In the genomic region with DNA sequence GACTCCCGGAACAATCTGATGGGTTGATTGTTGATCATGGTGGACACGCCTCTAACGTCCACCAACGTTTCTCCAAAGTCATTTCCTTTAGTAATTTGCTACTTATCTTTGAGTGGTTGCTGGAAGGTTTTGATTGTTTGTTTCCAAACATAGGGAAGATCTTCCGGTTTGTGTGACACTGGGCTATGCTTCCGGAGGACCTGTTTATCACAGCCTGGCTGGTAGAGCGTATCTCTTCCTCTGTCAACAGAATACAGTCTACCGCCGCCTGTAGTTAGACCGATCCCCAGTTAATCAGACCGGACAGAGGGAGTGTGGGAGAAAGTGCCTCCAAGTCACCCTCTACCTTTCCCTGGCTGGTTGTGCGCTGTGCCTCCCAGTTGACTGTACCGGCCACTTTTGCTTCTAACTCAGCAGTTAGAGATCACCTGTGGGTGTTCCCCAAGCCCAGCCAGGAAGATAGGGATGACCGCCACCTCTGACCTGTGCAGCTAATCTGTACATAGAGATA, we compare ENCODE assay signal across 10 mouse cellular contexts.
A peak's percentile ranks its signal among the peaks of the same experiment; 100 is the strongest.
DNase-seq lines count a peak whose midpoint lies in the region; ATAC-seq and TF ChIP-seq lines count a peak whose summit lies in the region.
"Had no signal": no experiment of that assay in that cellular context is flagged by ENCODE, and none has a peak within 500 bp of the region (broad histone marks: within the 10 kb centered on the region; RNA-seq: fewer than 3 reads in every experiment).

No protein-coding gene starts in this region.

- TF ChIP-seq POLR2A in myocyte (IDR thresholded peaks at IDR 0.05; ENCODE audit: insufficient read length, low read depth) = no peak

- H3K79me2 ChIP-seq in myocyte (ENCODE audit: control insufficient read depth, insufficient read depth) = peaks cover 20% of the 10 kb centered on the region

- no peak overlapping the region for H3K27ac ChIP-seq in heart, embryonic 12.5 days (ENCODE audit: poor library complexity, severe bottlenecking)
- H3K27ac ChIP-seq in kidney, postnatal 0 days = peak overlapping the region; percentile 89
- H3K27ac ChIP-seq in hindbrain, embryonic 13.5 days = no peak overlapping the region

- H3K9me3 ChIP-seq in heart, embryonic 12.5 days (replicated peaks) = no peaks in the 10 kb centered on the region
- H3K9me3 ChIP-seq in kidney, postnatal 0 days (replicated peaks; ENCODE audit: low read length) = no peaks in the 10 kb centered on the region
- no peaks in the 10 kb centered on the region for H3K9me3 ChIP-seq in hindbrain, embryonic 13.5 days

- H3K36me3 ChIP-seq in heart, embryonic 12.5 days = no peaks in the 10 kb centered on the region
- H3K36me3 ChIP-seq in kidney, postnatal 0 days (ENCODE audit: insufficient read depth, low read length) = no peaks in the 10 kb centered on the region
- peaks cover 5% of the 10 kb centered on the region for H3K36me3 ChIP-seq in myocyte (ENCODE audit: control insufficient read depth, insufficient read depth)
- H3K36me3 ChIP-seq in hindbrain, embryonic 13.5 days = no peaks in the 10 kb centered on the region

- peaks cover 25% of the 10 kb centered on the region for H3K4me1 ChIP-seq in heart, embryonic 12.5 days (replicated peaks)
- peaks cover 16% of the 10 kb centered on the region; the same call in 1 of the 2 replicates for H3K4me1 ChIP-seq in kidney, postnatal 0 days (replicated peaks; ENCODE audit: insufficient read depth, low read length)
- H3K4me1 ChIP-seq in hindbrain, embryonic 13.5 days (replicated peaks) = peaks cover 10% of the 10 kb centered on the region; the same call in 1 of the 2 replicates

- no peak overlapping the region for H3ac ChIP-seq in myocyte (ENCODE audit: control insufficient read depth, insufficient read length)

- TF ChIP-seq CTCF in kidney, postnatal 0 days (IDR thresholded peaks at IDR 0.05; ENCODE audit: low read depth) = no peak

- H3K4me3 ChIP-seq in heart, embryonic 12.5 days = no peak overlapping the region
- H3K4me3 ChIP-seq in kidney, postnatal 0 days (replicated peaks; ENCODE audit: low read depth, low read length) = no peak overlapping the region
- H3K4me3 ChIP-seq in myocyte = no peak overlapping the region
- H3K4me3 ChIP-seq in hindbrain, embryonic 13.5 days = no peak overlapping the region

- WGBS in heart, embryonic 12.5 days = 56% methylated on average over 14 of the region's 14 CpGs
- WGBS in kidney, postnatal 0 days = 59% methylated on average over 14 of the region's 14 CpGs
- 91% methylated on average over 14 of the region's 14 CpGs for WGBS in hindbrain, embryonic 13.5 days

- peak overlapping the region; percentile 20; the same call in 1 of the 2 replicates for H3K4me2 ChIP-seq in heart, embryonic 12.5 days
- no peak overlapping the region; the same call in 1 of the 2 replicates for H3K4me2 ChIP-seq in kidney, postnatal 0 days (ENCODE audit: low read length)
- peak overlapping the region; percentile 76 for H3K4me2 ChIP-seq in myocyte (ENCODE audit: low read depth)
- H3K4me2 ChIP-seq in hindbrain, embryonic 13.5 days = no peak overlapping the region

- DNase-seq in kidney, adult 11 months = peak; percentile 46
- no peak for DNase-seq in kidney, postnatal 10 days
- no peak for DNase-seq in kidney, postnatal 0 days (ENCODE audit: low spot score)
- DNase-seq in neural tube, embryonic 10.5 days (ENCODE audit: extremely low spot score, low spot score) = no peak
- no peak for DNase-seq in cerebellum, adult 18-20 months
- DNase-seq: embryo, embryonic 11 days had no signal

- no peak for ATAC-seq in heart, embryonic 12.5 days (ENCODE audit: insufficient number of reproducible peaks, low FRiP score)
- 0 out of 2 replicates have a peak, but pooled peaks have one; percentile 5 for ATAC-seq in kidney, postnatal 0 days (replicated peaks; ENCODE audit: low FRiP score, low read depth)
- ATAC-seq in hindbrain, embryonic 13.5 days (ENCODE audit: low FRiP score) = no peak
- ATAC-seq: CD4-positive, CD25-positive, alpha-beta regulatory T cell, adult 4 months had no signal

- no peak overlapping the region for H3K9ac ChIP-seq in heart, embryonic 12.5 days
- H3K9ac ChIP-seq in kidney, postnatal 0 days (ENCODE audit: low read depth, low read length) = no peak overlapping the region; the same call in 1 of the 2 replicates
- no peak overlapping the region for H3K9ac ChIP-seq in hindbrain, embryonic 13.5 days

- 0 out of 2 replicates have a peak, but pooled peaks cover 4% of the 10 kb centered on the region for H3K27me3 ChIP-seq in heart, embryonic 12.5 days (replicated peaks)
- no peaks in the 10 kb centered on the region for H3K27me3 ChIP-seq in kidney, postnatal 0 days (ENCODE audit: insufficient read depth, low read length)
- H3K27me3 ChIP-seq in myocyte (ENCODE audit: control insufficient read depth, insufficient read depth, insufficient read length) = no peaks in the 10 kb centered on the region
- no peaks in the 10 kb centered on the region for H3K27me3 ChIP-seq in hindbrain, embryonic 13.5 days

TF ChIP-seq in myocyte, 11 proteins besides CTCF, POLR2A, EP300 and RAD21:
- TF ChIP-seq MYOD1 (IDR thresholded peaks at IDR 0.05; ENCODE audit: control insufficient read depth in 1 of 3, insufficient read length in 2 of 3, low read depth in 2 of 3) (no peak), MAX (IDR thresholded peaks at IDR 0.05; ENCODE audit: low read depth) (no peak), REST (IDR thresholded peaks at IDR 0.05; ENCODE audit: insufficient read depth, insufficient read length) (no peak), POLR2AphosphoS2 (IDR thresholded peaks at IDR 0.05; ENCODE audit: insufficient read length, low read depth) (no peak), TCF12 (IDR thresholded peaks at IDR 0.05; ENCODE audit: insufficient read depth, poor library complexity, severe bottlenecking) (no peak), TCF3 (IDR thresholded peaks at IDR 0.05; ENCODE audit: insufficient read length, low read depth) (no peak), MYOG (IDR thresholded peaks at IDR 0.05; ENCODE audit: control insufficient read depth in 1 of 3, insufficient read depth in 1 of 3, insufficient read length in 2 of 3, low read depth in 2 of 3) (no peak), E2F4 (IDR thresholded peaks at IDR 0.05; ENCODE audit: insufficient read depth) (no peak), CEBPB (IDR thresholded peaks at IDR 0.05; ENCODE audit: insufficient read depth, poor library complexity, severe bottlenecking) (no peak), USF1 (IDR thresholded peaks at IDR 0.05; ENCODE audit: low read depth) (no peak), SRF (IDR thresholded peaks at IDR 0.05; ENCODE audit: control insufficient read depth, insufficient read length, low read depth) (no peak)
TF ChIP-seq in myocyte: peak in this region for 0.

Comparison
In these comparisons a context has a peak if more than half of its experiments do, and no peak if none do; other contexts are left out.
1. H3K4me2 ChIP-seq: peak in heart, embryonic 12.5 days (single experiment) and myocyte (single experiment); none in kidney, postnatal 0 days (single experiment) and hindbrain, embryonic 13.5 days (single experiment).